Mouse (Mus musculus) cerebellum, adult 11 months (tissue): Measurements from ENCODE around the gene Arf6.
"Not testable (repeated sequence)": the region's sequence is repeated elsewhere in the genome, so short reads cannot be mapped to it uniquely, and the experiment has no call there.

Experiments used
- DNase-seq: peaks from one replicate; pipeline ENCODE4 v3.0.0; 2022

Arf6 gene

DNA sequence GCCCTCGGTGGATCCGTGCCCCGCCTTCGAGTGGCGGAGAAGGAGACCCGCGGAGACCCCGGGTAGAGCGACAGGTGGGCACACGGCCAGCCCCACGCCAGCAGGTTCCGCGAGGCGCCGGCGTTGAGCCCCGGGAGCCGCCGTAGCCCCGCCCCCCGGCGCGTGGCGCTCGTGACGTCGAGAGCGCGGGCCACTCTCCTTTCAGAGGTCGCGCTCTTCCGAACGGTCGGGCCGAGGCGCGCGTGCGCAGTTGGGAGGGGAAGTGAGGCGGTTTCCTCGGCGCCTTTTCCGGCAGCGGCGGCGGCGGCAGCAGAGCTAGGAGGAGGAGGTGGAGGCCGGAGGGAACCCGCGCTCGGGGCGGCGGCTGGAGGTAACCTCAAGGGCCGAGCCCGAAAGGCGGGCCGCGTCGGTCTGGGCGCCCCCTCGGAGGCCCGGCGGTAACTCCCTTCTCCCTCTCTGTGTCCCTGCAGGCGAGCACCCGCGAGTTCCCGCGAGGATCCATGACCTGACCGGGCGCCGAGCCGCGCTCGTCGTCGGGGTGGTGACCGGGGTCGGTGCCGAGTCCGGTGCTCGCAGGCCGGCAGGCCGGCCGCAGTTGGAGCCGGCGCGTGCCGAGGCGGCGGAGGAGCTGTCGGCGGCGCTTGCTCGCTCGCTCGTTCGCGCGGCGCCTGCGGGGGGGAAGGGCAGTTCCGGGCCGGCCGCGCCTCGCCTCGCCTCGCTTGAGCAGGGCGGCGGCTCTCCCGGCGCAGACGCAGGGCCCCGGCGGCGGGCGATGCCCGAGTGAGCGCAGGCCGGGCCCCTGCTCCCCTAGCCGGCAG, at the start of gene Arf6, which contains the start of gene Gm9887:
TSS of gene Arf6 (plus strand) at position 297 of the 818 bp plus-strand sequence.
TSS of gene Gm9887 (minus strand) at position 605 of the 818 bp plus-strand sequence.
- peak; percentile 98 for DNase-seq

DNA sequence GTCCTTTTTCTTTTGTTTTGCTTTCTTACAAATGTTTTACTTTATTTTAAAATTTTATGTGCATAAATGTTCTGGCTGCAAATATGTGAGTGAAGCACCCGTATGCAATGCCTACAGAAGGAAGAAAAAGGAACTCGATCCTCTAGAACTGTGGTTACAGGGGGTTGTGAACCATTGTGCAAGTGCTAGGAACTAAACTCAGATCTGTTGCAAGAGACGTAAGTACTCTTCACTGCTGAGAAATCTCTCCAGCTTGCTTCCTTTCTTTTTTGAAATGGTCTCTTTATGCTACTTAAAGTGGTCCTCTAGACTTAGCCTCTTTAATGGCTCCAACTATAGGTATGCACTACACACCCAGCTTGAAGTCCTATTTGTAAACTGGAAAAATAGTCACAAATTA, 40.8 kb upstream of the Arf6 start:
- DNase-seq = no peak

DNA sequence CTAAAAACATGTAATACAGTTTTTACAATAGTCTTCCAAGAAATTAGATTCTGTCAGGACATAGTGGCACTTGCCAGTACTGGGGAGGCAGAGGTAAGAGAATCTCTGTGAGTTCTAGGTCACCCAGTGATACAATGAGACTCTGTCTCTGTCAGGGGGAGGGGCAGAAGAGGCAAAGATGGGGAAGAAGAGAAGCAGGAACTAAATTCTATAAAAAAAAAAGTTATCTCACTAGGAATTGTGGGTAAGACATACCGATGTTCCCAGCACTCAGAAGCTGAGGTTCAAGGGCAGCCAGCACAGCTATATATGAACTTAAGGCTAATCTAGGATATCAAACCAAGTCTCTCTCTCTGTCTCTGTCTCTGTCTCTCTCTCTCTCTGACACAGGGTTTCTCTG, 39.8 kb upstream of the Arf6 start:
- no peak for DNase-seq

DNA sequence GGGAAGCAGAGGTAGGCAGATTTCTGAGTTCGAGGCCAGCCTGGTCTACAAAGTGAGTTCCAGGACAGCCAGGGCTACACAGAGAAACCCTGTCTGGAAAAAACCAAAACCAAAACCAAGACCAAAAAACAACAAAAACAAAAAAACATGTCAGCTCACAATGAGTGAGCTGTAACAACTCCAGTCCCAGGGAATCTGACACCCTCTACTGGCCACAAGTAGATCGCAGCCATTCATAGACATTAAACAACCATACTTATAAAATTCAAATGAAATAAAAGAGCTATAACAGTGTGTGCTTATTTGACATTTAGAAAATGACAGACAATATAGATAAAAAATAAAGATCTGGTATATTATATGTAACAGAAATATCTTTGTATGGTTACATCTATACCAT, 38.4 kb upstream of the Arf6 start:
- DNase-seq = no peak

DNA sequence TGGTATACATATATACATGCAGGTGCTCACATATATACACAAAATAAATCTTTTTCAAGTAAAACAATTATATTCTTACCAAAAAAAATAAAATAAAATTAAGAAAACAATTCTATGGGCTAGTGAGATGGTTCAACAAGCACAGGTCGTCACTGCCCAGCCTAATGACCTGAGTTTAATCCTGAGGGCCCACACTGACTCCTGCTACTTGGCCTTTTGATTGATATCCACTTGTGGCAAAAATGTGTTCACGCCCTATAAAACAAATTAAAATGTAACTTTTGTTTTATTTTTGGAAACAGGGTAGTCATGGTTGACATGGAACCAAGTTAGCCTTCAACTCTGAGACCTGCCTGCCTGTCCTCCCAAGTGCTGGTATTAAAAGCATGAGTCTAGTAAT, 22.0 kb upstream of the Arf6 start:
- no peak for DNase-seq

DNA sequence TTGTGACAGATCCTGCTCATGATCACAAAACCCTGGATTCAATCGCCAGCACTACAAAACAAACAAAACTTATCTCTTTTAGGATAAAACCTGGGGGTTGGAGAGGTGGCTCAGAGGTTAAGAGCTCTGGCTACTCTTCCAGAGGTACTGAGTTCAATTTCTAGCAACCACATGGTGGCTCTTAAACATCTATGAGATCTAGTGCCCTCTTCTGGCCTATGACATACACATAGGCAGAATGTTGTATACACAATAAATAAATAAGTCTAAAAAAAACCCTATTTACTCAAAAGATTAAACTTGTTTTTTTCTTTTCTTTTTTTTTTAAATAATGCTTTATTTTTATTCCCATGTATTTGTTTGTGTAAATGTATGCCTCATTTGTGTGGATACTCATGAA, 20.3 kb upstream of the Arf6 start:
- no peak for DNase-seq

DNA sequence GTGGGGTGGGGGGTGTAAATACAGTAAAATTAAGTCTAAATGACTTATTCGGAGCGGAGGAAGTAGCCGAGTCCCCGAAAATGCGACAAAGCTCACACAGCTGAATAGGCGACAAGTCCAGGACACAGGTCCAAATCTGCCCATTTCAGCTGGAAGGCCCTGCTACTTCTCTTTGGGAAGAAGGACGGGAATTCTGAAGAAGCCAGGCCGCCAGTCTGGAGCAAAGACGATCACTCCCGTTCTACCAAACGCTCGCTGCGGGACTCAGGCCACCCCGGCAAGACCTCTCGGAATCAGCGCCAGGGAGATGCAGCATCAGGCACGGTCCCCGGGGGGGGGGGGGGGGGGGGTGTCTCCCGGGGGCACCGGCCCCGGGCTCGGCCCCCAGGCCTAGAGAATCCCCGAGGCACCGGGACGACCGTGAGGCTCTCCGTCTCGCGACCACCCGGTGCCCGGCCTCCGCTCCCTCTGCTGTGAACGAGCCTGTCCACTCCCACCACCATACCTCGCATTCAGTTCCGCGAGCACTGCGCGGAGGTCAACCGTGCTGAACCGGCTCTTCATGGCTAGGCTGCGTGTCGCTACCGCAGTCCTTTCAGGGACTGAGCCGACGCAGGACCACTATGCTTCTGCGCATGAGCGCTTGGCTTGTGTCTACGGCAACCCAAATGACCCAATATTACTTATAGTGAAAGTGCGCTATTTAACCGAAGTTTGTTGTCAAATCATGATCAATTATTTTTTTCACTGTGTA, 15.2 kb upstream of the Arf6 start, which contains the start of gene Nemf:
TSS of gene Nemf (minus strand) at position 620 of the 754 bp plus-strand sequence.
- peak; percentile 82 for DNase-seq

DNA sequence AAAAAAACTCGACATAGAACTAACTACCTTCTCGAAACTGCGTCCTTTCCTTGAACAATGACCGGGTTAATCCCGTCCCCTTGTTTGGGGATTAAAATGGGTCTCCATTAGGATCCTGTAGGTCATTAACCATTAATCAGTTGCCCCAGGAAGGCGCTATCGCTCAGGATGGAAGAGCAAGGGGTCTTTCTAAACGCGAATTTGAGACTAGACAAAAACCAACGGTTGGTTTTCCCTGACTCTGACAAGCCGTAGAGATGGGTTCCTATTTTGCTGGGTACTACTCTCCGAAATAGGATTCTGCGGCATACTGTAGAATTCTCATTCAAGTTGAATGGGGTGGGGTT, 14.7 kb upstream of the Arf6 start:
- no peak for DNase-seq

DNA sequence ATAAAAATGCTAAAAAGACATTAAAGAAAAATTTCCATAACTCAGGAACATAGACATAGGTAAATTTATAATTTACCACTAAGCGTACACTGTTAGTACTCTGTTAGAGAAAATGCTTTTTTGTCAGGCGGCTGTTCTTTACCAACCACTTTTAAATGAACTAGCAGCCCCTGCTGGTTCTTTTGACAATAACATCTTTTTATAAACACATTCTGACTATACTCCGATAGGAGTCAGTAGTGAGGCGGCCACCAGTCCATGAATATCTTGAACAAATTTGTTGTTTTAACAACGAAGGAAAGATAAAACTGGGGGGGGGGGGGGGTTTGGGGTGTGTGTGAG, 11.3 kb upstream of the Arf6 start:
- peak; percentile 57 for DNase-seq

DNA sequence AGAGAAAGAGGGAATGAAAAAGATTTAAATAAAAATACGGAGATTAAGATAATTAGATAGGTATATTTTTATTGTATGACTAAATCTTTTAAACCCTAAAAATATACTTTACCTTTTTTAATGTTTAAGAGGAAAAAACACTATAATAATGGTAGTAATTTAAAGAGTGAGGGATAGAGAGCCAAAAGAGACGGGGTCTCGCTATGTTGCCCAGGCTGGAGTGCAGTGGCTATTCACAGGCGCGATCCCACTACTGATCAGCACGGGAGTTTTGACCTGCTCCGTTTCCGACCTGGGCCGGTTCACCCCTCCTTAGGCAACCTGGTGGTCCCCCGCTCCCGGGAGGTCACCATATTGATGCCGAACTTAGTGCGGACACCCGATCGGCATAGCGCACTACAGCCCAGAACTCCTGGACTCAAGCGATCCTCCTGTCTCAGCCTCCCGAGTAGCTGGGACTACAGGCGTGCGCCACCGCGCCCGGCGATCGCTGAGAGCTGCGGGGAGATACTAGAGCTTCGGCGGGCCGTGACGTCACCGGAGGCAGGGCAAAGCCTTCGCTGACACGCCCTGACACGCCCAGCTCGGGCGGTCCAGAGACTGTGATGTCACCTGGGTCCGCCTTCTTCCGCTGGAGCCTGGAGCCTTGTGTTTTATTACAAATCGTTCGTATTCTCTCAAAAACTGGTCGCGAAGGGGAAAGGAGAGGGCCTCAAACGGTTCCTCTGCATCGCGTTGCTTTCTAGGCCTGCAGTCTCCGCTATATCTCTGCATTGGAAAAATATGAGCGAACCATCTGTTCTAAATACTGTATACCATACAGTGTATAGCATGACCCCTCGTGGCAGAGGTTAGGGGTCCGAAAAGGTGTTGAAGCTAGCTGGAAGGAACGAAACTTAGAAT, 10.7 kb upstream of the Arf6 start:
- DNase-seq = peak; percentile 99

DNA sequence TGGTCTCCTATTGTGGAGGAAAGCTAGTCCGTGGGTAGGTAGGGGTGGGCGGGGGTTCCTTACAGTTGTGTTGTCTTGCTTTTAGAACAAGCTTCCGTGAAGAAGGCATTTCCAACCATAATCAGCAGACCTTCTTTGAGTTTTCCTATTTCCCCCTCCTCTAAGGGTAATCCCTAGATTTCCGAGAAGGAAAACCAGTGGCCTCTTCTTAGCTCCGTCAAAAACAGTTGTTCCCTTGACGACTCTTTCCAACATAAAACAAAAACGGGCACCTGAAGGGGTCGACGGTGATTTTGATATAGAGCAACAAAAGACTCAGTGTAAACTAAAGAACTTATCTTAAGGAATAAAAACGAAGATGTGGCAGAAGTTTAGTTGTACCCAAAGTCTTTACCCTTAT, 10.0 kb upstream of the Arf6 start:
- no peak for DNase-seq

DNA sequence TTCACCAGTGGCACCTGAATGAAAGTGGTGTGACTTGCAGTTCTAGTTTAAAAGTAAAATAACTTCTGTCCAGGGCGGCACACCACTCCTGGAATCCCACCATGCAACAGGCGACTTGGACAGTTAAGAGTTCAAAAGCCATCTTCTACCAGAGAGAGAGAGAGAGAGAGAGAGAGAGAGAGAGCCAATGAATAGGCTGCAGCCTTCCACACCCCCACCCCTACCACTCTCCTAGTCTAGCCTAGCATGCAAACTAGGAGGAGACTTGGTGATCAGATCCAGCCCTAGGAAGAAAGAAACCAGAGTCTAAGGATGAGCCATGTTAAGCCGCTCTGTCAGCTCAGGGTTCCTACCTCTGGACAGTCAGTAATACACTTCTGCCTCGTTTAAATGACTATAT, 9.6 kb upstream of the Arf6 start:
- DNase-seq = no peak

DNA sequence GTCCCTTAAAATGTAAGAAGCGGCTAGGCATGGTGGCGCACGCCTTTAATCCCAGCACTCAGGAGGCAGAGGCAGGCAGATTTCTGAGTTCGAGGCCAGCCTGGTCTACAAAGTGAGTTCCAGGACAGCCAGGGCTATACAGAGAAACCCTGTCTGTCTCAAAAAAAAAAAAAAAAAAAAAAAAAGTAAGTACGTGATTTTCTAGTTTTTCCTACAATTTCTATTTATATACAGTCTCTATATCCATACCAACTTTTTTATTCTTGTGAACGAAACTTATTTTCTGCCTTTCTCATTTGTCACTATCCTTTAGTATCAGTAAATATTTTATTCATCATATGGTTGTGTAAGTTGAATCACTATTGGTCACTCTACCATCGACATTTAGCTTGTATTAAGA, 8.8 kb upstream of the Arf6 start:
- DNase-seq = not testable (repeated sequence)

DNA sequence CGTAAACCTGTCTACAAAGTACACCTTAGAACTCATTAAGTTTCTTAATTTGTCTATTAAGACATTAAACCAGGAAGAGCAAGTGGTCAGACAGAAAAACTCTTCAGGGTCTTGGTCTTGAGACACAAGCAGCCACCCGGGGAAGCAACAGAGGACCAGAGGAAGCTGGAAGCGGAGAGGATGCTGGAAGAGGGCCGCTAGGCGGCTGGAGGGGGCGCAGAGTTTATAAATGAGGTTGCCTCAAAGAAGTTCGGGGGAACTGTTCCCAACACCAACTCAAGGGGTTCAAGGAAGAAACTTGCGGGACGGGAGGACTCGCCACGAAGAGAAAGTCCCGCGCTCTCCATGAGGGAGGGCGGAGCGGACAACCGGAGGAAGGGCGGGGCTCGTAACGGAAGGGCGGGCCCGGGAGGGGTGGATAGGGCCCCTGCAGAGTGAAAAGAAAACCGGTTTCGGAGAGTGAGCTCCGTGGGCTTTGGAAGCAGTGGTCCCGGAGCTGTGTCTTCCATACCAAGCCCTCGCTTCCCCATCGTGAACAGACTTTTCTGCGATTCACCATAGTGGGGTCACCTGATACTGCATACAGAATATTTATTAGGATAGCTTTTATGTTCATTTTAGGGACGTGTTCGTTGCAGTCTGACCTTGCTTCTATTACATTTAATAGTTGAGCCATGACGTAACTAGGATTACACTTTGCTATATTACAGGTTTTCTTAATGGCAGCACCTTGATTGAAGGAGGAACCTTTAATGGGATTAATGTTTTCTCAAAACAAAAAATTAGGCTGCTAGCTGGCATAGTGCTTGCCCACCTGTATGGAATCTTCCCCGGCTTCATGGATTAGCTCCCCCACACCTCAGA, 7.8 kb upstream of the Arf6 start:
- DNase-seq = peak; percentile 70

DNA sequence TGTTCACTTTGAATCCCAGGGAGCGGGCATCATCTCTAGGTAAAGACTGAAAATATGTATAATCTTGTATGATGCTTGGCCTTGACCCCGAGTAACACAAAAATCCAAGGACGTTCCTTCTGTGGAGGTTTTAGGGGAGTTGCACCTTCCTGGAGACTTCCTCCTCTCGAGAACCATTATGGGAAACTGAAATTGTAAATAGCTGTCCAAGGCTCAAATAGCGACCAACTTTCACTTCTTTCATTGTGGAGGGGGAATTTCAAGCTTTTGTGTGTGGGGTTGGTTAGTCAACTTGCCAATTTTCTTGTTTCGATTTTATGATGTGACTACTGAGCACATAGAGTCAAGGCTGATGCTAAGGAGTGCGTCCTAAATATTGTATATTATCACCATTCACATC, 6.2 kb upstream of the Arf6 start:
- no peak for DNase-seq

DNA sequence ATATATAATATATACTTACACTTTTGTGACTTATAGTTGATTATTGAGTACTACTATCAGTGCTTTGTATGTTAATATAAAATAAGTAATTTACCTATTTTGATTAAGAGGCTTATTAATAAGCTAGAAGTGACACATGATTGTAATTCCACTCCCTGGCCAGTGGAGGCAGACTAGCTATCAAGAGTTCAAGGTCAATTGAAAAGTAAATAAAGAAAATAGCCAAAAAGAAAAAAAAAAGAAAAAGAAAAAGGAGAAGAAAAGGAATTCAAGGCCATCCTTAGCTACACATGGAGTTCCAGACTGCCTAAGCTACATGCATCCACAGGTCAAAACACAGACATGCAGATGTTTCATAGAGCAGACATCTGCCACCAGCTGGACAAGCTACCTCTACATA, 5.5 kb upstream of the Arf6 start:
- DNase-seq = no peak

DNA sequence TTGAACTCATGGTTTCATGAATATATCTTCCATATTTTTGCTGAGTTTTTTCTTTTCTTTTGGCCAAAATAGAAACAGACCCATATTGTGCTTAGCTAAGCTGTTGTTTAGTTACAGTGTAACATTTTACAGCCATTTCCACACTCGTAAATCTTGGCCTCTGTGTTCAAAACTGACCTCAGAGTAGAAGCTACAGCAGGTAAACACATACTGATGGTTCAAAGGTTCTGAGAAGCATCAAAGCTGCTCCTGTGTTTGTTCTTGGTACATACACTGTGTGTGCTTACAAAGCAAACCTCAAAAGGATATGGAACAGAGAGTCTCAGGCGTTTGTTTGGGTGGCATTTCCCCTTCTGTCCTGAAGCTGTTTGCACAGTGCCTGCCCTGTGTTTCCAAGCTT, 4.4 kb upstream of the Arf6 start:
- DNase-seq = no peak

DNA sequence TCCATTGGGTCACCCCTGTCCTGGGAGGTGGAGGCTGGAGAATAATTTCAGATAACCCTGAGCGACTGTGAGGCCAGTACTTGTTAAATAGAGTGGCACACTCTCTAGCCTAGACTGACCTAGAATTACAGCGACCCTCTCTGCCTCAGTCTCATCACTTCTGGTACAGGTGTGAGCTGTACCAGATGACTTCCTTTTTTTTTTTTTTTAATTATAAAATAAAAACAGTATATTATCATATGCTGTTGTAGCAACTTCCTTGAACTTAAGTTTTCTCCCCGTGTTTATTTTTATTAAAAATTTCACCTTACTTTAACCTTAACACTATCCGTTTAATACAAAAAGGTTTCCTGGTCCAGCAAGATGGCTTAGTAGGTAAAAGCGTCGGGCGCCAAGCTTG, 1.0 kb upstream of the Arf6 start:
- no peak for DNase-seq

DNA sequence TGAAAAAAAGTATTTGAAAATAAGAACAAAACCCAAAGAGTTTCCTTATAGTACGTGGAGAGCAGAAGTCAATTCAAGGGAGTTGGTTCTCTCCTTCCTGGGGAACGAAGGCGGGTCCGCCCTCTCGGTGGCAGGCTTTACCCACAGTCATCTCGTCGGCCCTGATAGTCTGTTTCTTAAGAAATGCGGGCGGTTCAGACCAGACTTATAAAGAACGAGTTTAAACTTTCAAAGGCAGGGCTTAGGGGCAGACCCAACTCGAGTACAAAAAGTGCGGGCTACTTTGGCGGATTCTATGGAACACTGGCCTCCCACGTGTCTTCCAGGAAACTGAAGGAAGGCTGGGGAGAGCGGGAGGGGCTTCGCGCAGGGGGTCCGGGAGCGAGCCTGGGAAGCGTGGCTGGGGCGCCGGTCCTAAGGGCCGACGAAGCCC, 513 bp upstream of the Arf6 start:
- DNase-seq = no peak

DNA sequence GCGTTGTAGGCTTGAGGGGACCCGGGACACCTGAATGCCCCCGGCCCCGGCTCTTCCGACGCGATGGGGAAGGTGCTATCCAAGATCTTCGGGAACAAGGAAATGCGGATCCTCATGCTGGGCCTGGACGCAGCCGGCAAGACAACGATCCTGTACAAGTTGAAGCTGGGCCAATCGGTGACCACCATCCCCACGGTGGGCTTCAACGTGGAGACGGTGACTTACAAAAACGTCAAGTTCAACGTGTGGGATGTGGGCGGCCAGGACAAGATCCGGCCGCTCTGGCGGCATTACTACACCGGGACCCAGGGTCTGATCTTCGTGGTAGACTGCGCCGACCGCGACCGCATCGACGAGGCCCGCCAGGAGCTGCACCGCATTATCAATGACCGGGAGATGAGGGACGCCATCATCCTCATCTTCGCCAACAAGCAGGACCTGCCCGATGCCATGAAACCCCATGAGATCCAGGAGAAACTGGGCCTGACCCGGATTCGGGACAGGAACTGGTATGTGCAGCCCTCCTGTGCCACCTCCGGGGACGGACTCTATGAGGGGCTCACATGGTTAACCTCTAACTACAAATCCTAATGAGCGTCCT, 881 bp downstream of the Arf6 start:
- DNase-seq = no peak

DNA sequence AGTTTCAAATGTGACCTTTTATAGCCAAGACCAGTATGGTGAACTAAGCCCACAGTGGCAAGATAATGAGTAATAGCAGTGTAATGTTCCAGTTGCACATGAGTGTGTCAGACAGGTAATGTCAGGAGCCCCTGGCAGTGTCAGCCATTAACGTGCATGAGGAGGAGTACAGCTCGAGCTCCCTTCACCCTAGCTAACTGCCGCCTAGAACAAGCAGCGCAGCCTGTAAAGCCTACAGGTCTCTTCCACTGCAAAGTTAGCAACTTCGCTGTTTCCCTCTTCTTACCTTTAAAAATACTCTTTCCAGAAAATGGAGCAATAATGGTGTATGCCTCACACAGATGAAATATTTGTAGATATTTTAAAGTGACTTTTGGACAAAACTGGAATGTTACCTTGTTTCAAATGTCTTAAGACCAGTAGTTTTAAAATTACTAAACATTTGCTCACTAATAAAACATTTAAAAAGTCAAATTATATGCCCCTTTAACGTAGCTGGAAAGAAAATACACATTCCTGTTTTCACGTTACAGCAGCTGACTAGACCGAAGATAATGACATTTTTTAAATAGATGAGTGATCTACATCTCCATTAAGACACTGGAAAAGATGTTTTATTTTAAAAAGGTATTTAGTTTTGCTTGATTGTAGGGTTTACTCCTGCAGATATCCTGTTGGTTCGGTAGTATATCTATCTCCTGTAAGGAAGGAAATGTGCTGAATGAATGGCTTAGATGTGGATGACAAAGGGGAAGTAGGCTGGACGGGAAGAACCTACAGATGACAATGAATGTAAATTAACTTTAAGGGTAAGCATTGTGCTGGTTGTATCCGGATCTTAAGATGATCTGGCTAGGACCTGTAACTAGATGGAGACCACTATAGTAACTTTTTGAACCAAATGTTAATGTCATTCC, 2.2 kb downstream of the Arf6 start:
- no peak for DNase-seq
